Mouse (Mus musculus) spleen, embryonic (tissue): ENCODE measurements around the gene Tspan4.

Source experiments
- CTCF ChIA-PET: fragments of 350-600 bp; sonication (Branson Sonifier 250); formaldehyde crosslinking; loops from one replicate; lab custom pipeline; 2022; lab: Charles Lee

Gene Tspan4

GRCm38 (mm10) chr7:141540312-141541081 lies 65.5 kb downstream of the Tspan4 start:
- CTCF ChIA-PET, result interaction anchor here (0.6 kb wide), 1 partner anchor 65 kb away, joined by 3 read pairs; no protein-coding TSS in a partner anchor

- CTCF ChIA-PET, result interaction anchor here (0.6 kb wide), 1 partner anchor 79 kb away, joined by 3 read pairs; no protein-coding TSS in a partner anchor
These were observed 66.6 kb downstream of the Tspan4 start for GRCm38 (mm10) chr7:141541681-141542080.

GRCm38 (mm10) chr7:141542588-141542987 lies 67.5 kb downstream of the Tspan4 start:
- CTCF ChIA-PET, result no interaction called here
